Mouse (Mus musculus): ENCODE data around the gene Dnah7c.
"Not testable (repeated sequence)": the region's sequence is repeated elsewhere in the genome, so short reads cannot be mapped to it uniquely, and the experiment has no call there.

DNA sequence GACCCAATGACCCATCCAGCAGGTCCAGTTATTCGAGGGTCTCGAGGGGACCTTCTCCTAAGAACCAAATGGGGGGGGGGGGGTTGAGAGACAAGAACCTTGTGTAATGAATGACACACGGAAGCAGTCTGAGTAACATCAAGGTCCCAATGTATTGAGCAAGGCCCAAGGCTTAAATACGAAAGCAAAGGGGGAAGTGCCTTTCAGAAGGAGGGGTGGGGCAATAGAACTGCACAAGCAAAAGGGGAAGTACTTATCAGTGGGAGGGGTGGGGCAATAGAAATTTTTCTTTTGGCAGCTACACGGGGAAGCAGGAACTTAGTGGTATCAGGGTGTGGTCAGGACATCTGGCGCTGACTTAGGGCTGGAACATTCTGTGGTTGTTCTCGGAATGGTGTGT lies 10.6 kb upstream of the Dnah7c start:
- not testable (repeated sequence) for TF ChIP-seq EP300 (IDR thresholded peaks at IDR 0.05; ENCODE audit: insufficient read depth, low read depth, low read length); CTCF (IDR thresholded peaks at IDR 0.05); POLR2A (IDR thresholded peaks at IDR 0.05; ENCODE audit: insufficient read depth, low read depth, low read length)
